In genomic region chr2:167147708-167148107, GRCm38 (mm10) we compare ENCODE assay signal across 17 mouse cellular contexts. TPM values are rescaled to one million over a fixed set of nuclear protein-coding genes. Genes with fewer than 3 reads are reported as not detected.
DNase-seq lines count a peak whose midpoint lies in the region; ATAC-seq and TF ChIP-seq lines count a peak whose summit lies in the region.
"Had no signal": no experiment of that assay in that cellular context is flagged by ENCODE, and none has a peak within 500 bp of the region (broad histone marks: within the 10 kb centered on the region; RNA-seq: fewer than 3 reads in every experiment).

No protein-coding gene starts in this region.

- H3K4me3 ChIP-seq in gastrocnemius, adult 2 months, result no peak overlapping the region
- H3K4me3 ChIP-seq in left cerebral cortex, adult 2 months, result no peak overlapping the region
- H3K4me3 ChIP-seq in CH12.LX (replicated peaks in 1 of 3; ENCODE audit: low read depth in 2 of 3, low read length in 2 of 3, poor library complexity in 1 of 3), result no peak overlapping the region
- H3K4me3 ChIP-seq in liver, embryonic 16.5 days (ENCODE audit: low read depth, low read length), result no peak overlapping the region
- H3K4me3 ChIP-seq: erythroblast, embryonic 14.5 days; limb, embryonic 15.5 days; stomach, embryonic 15.5 days had no signal

- peaks cover 16 to 56% of the 10 kb centered on the region in 2 experiments for H3K4me1 ChIP-seq in CH12.LX (ENCODE audit: control insufficient read depth in 1 of 2, insufficient read depth in 2 of 2)
- H3K4me1 ChIP-seq in liver, embryonic 16.5 days (ENCODE audit: control insufficient read depth, low read depth, low read length), result no peaks in the 10 kb centered on the region

- TF ChIP-seq POLR2A in CH12.LX (IDR thresholded peaks at IDR 0.05; ENCODE audit: low read depth, low read length), result no peak

- no peak overlapping the region for H3K9ac ChIP-seq in CH12.LX (ENCODE audit: insufficient read depth, low read depth)
- H3K9ac ChIP-seq in liver, embryonic 16.5 days (ENCODE audit: low read depth, low read length), result no peak overlapping the region
- H3K9ac ChIP-seq: limb, embryonic 15.5 days; stomach, embryonic 15.5 days had no signal

- 57% methylated on average over 7 of the region's 8 CpGs for WGBS in liver, embryonic 16.5 days (ENCODE audit: insufficient replicate concordance)

- peak; percentile 47 for DNase-seq in gastrocnemius, adult 2 months
- no peak for DNase-seq in gastrocnemius, postnatal 10 days
- no peak for DNase-seq in left cerebral cortex, adult 2 months (ENCODE audit: extremely low spot score in 1 of 2, low spot score in 2 of 2)
- DNase-seq in left cerebral cortex, adult 8-10 months (ENCODE audit: low spot score in 2 of 2), result no peak
- peak; percentile 21 for DNase-seq in CH12.LX (ENCODE audit: extremely low read depth)
- DNase-seq in testis, postnatal 10 days (ENCODE audit: low spot score), result no peak
- DNase-seq: B cell, adult 2 months; cerebellum, adult 2 months; embryo, embryonic 11 days had no signal

- dilution Hi-C loops in CH12.LX (cut with MboI; ENCODE audit: extremely low pct_ligation_motif_present, extremely low pct_unique_long_range_greater_than_20kb, low sequenced_read_pairs), result no loop called here

- in situ Hi-C loops in CH12.LX (cut with MboI; ENCODE audit: low pct_ligation_motif_present, low pct_unique_long_range_greater_than_20kb, low sequenced_read_pairs), result no loop called here

- peaks cover 22% of the 10 kb centered on the region for H3K9me3 ChIP-seq in CH12.LX (replicated peaks; ENCODE audit: low read length)
- H3K9me3 ChIP-seq in liver, embryonic 16.5 days (replicated peaks; ENCODE audit: control insufficient read depth, low read length), result no peaks in the 10 kb centered on the region
- H3K9me3 ChIP-seq: G1E; limb, embryonic 15.5 days; stomach, embryonic 15.5 days had no signal

- H3K79me2 ChIP-seq in CH12.LX (replicated peaks; ENCODE audit: control insufficient read depth, extremely low read depth, insufficient read depth, poor library complexity, severe bottlenecking), result no peaks in the 10 kb centered on the region

- no peaks in the 10 kb centered on the region for H3K27me3 ChIP-seq in CH12.LX (replicated peaks)
- peaks cover 8% of the 10 kb centered on the region for H3K27me3 ChIP-seq in liver, embryonic 16.5 days (ENCODE audit: control insufficient read depth, insufficient read depth, low read depth, low read length)

- H3K36me3 ChIP-seq in CH12.LX (replicated peaks in 1 of 2; ENCODE audit: control insufficient read depth in 1 of 2, insufficient read depth in 1 of 2, low read length in 1 of 2), result no peaks in the 10 kb centered on the region
- H3K36me3 ChIP-seq in liver, embryonic 16.5 days (ENCODE audit: control insufficient read depth, insufficient read depth), result no peaks in the 10 kb centered on the region
- H3K36me3 ChIP-seq: G1E; limb, embryonic 15.5 days; stomach, embryonic 15.5 days had no signal

- no peak for TF ChIP-seq CTCF in gastrocnemius, adult 2 months (IDR thresholded peaks at IDR 0.05)
- TF ChIP-seq CTCF in left cerebral cortex, adult 2 months (IDR thresholded peaks at IDR 0.05), result no peak
- TF ChIP-seq CTCF in CH12.LX (conservative IDR thresholded peaks at IDR 0.05 in 1 of 2, IDR thresholded peaks at IDR 0.05 in 1 of 2; ENCODE audit: low read depth in 2 of 2, low read length in 2 of 2), result no peak

- peak overlapping the region; percentile 63 for H3K27ac ChIP-seq in gastrocnemius, adult 2 months
- H3K27ac ChIP-seq in left cerebral cortex, adult 2 months, result peak overlapping the region; percentile 76
- no peak overlapping the region for H3K27ac ChIP-seq in CH12.LX (ENCODE audit: insufficient read depth, low read depth)
- H3K27ac ChIP-seq in liver, embryonic 16.5 days (ENCODE audit: low read length), result no peak overlapping the region
- H3K27ac ChIP-seq: limb, embryonic 15.5 days; macrophage; stomach, embryonic 15.5 days had no signal

- intact Hi-C loops in gastrocnemius, adult 2 months (cut with DNase I), result no loop called here
- intact Hi-C loops in left cerebral cortex, adult 2 months (cut with DNase I), result no loop called here

- TF ChIP-seq EP300 in CH12.LX (IDR thresholded peaks at IDR 0.05; ENCODE audit: low read length), result no peak

- H3K4me2 ChIP-seq in CH12.LX (ENCODE audit: insufficient read depth, low read depth, poor library complexity, severe bottlenecking), result no peak overlapping the region
- no peak overlapping the region for H3K4me2 ChIP-seq in liver, embryonic 16.5 days (ENCODE audit: low read depth, low read length)
- H3K4me2 ChIP-seq: limb, embryonic 15.5 days; stomach, embryonic 15.5 days had no signal

- TF ChIP-seq RAD21 in CH12.LX (IDR thresholded peaks at IDR 0.05; ENCODE audit: low read depth, low read length), result no peak

- ATAC-seq in liver, embryonic 16.5 days (ENCODE audit: low read depth), result peak; percentile 72
- ATAC-seq in erythroblast, adult 5-6 weeks (replicated peaks; ENCODE audit: low FRiP score, poor library complexity, severe bottlenecking), result no peak
- ATAC-seq: hindbrain, embryonic 16.5 days had no signal

TF ChIP-seq in CH12.LX, 34 proteins besides CTCF, POLR2A, EP300 and RAD21:
- TF ChIP-seq JUND (conservative IDR thresholded peaks at IDR 0.05; ENCODE audit: low read depth, low read length) (no peak), ZMIZ1 (IDR thresholded peaks at IDR 0.05; ENCODE audit: low read depth, low read length) (no peak), MAFK (IDR thresholded peaks at IDR 0.05; ENCODE audit: insufficient replicate concordance, low read length) (no peak), POLR2AphosphoS2 (IDR thresholded peaks at IDR 0.05; ENCODE audit: low read depth, low read length) (no peak), HCFC1 (IDR thresholded peaks at IDR 0.05; ENCODE audit: low read depth, low read length) (no peak), TCF12 (IDR thresholded peaks at IDR 0.05; ENCODE audit: low read depth, low read length) (no peak)

RNA-seq across cellular contexts. Expression of gene Kcnb1, which starts 42.2 kb away (rescaled TPM):
- 10 to 100 TPM; 16.1 to 20.7 TPM for total RNA-seq in gastrocnemius, adult 2 months (2021)
- total RNA-seq in gastrocnemius, postnatal 10 days (2021), result 10 to 100 TPM; 35.0 to 35.2 TPM
- total RNA-seq in left cerebral cortex, adult 2 months (2021), result 100 to 1,000 TPM; 230 to 237 TPM
- 100 to 1,000 TPM; 158 to 198 (median 179) TPM for total RNA-seq in left cerebral cortex, adult 8-10 months (2022)
- total RNA-seq in CH12.LX (2012; rRNA removed) (2.5 and 2.6 TPM in 2 replicates), CH12.LX (2014; rRNA removed) (5.0 and 5.1 TPM in 2 replicates)
- polyA plus RNA-seq in CH12.LX (2012; ENCODE audit: insufficient read length, low read depth), result 5.6 and 6.6 TPM in 2 replicates
- polyA plus RNA-seq in liver, embryonic 16.5 days (2015; fragmentation: Nextera tagmentation; extraction: Ambion mirVana), result 0.14 and 0.16 TPM in 2 replicates
- total RNA-seq in erythroblast, adult 5-6 weeks (2015; ENCODE audit: low replicate concordance), result not detected in 2 replicates
- not detected in 2 replicates for total RNA-seq in erythroblast, adult 5-6 weeks (2017; ENCODE audit: low replicate concordance)
- polyA plus RNA-seq: erythroblast, embryonic 14.5 days; G1E had no signal

Comparison
In these comparisons a context has a peak if more than half of its experiments do, and no peak if none do; other contexts are left out.
1. DNase-seq: peak in gastrocnemius, adult 2 months (single experiment) and CH12.LX (single experiment); none in gastrocnemius, postnatal 10 days (single experiment), left cerebral cortex, adult 2 months (0 of 2), left cerebral cortex, adult 8-10 months (0 of 2) and testis, postnatal 10 days (single experiment).
2. H3K27ac ChIP-seq: peak in gastrocnemius, adult 2 months (single experiment) and left cerebral cortex, adult 2 months (single experiment); none in CH12.LX (single experiment) and liver, embryonic 16.5 days (single experiment).
3. RNA of gene Kcnb1, which starts 42.2 kb away (total RNA-seq): 230 to 237 TPM in left cerebral cortex, adult 2 months and 158 to 198 TPM in left cerebral cortex, adult 8-10 months; 35.0 to 35.2 TPM in gastrocnemius, postnatal 10 days, 16.1 to 20.7 TPM in gastrocnemius, adult 2 months, 2.5 to 5.1 TPM in CH12.LX and not detected in erythroblast, adult 5-6 weeks; every median in the first group is over 4 times any median in the second.